8 mouse cellular contexts compared by ENCODE assay signal in genomic region chr9:20804266-20805158, GRCm38 (mm10). TPM values are rescaled to one million over a fixed set of nuclear protein-coding genes. Genes with fewer than 3 reads are reported as not detected.
A peak's percentile ranks its signal among the peaks of the same experiment; 100 is the strongest.
DNase-seq lines count a peak whose midpoint lies in the region; ATAC-seq and TF ChIP-seq lines count a peak whose summit lies in the region.

No protein-coding gene starts in this region.

- TF ChIP-seq EP300 in liver, postnatal 0 days (IDR thresholded peaks at IDR 0.05; ENCODE audit: low read depth) = no peak

- ATAC-seq in CD4-positive, CD25-positive, alpha-beta regulatory T cell, adult 4 months = no peak
- no peak for ATAC-seq in embryonic facial prominence, embryonic 11.5 days (replicated peaks; ENCODE audit: insufficient number of reproducible peaks, low FRiP score, low TSS enrichment, low read depth)
- ATAC-seq in kidney, embryonic 15.5 days (replicated peaks; ENCODE audit: low FRiP score) = 0 out of 2 replicates have a peak, but pooled peaks have one; percentile 25
- peak; percentile 97 for ATAC-seq in liver, postnatal 0 days

- 76% methylated on average over 13 of the region's 13 CpGs for WGBS in embryonic facial prominence, embryonic 11.5 days
- WGBS in kidney, embryonic 15.5 days = 75% methylated on average over 13 of the region's 13 CpGs
- 46% methylated on average over 13 of the region's 13 CpGs for WGBS in liver, postnatal 0 days (ENCODE audit: insufficient replicate concordance)

- H3K36me3 ChIP-seq in embryonic facial prominence, embryonic 11.5 days (replicated peaks; ENCODE audit: control insufficient read depth, insufficient read depth, low read depth, low read length) = no peaks in the 10 kb centered on the region
- no peaks in the 10 kb centered on the region for H3K36me3 ChIP-seq in kidney, embryonic 15.5 days
- H3K36me3 ChIP-seq in liver, postnatal 0 days (replicated peaks; ENCODE audit: insufficient read depth, low read length) = no peaks in the 10 kb centered on the region

- no peak overlapping the region for H3K9ac ChIP-seq in embryonic facial prominence, embryonic 11.5 days (replicated peaks; ENCODE audit: low read length)
- no peak overlapping the region for H3K9ac ChIP-seq in kidney, embryonic 15.5 days
- peak overlapping the region; percentile 18; the same call in 1 of the 2 replicates for H3K9ac ChIP-seq in liver, postnatal 0 days (replicated peaks)

- no peaks in the 10 kb centered on the region; the same call in 1 of the 2 replicates for H3K9me3 ChIP-seq in embryonic facial prominence, embryonic 11.5 days (replicated peaks; ENCODE audit: control insufficient read depth, low read length)
- 0 out of 2 replicates have a peak, but pooled peaks cover 4% of the 10 kb centered on the region for H3K9me3 ChIP-seq in kidney, embryonic 15.5 days (replicated peaks)
- no peaks in the 10 kb centered on the region for H3K9me3 ChIP-seq in liver, postnatal 0 days (ENCODE audit: low read length)

- no peak overlapping the region for H3K4me3 ChIP-seq in embryonic facial prominence, embryonic 11.5 days (ENCODE audit: low read depth, low read length)
- no peak overlapping the region for H3K4me3 ChIP-seq in kidney, embryonic 15.5 days (replicated peaks)
- no peak overlapping the region for H3K4me3 ChIP-seq in liver, postnatal 0 days (ENCODE audit: low read depth, low read length)

- DNase-seq in CD4-positive, CD25-positive, alpha-beta regulatory T cell, adult 2 months (ENCODE audit: low read depth, low spot score) = peak; percentile 82
- peak; percentile 68 for DNase-seq in urinary bladder, postnatal 25 days (ENCODE audit: low spot score)
- DNase-seq in urinary bladder, postnatal 10 days (ENCODE audit: low spot score) = no peak
- DNase-seq in embryonic facial prominence, embryonic 11.5 days (ENCODE audit: low spot score) = peak; percentile 48
- DNase-seq in liver, postnatal 0 days = peak; percentile 84
- DNase-seq in spleen, adult 12 weeks (ENCODE audit: low spot score) = peak; percentile 15

- no peaks in the 10 kb centered on the region for H3K27me3 ChIP-seq in embryonic facial prominence, embryonic 11.5 days (ENCODE audit: control insufficient read depth, insufficient read depth, low read length)
- H3K27me3 ChIP-seq in kidney, embryonic 15.5 days = no peaks in the 10 kb centered on the region
- no peaks in the 10 kb centered on the region for H3K27me3 ChIP-seq in liver, postnatal 0 days (ENCODE audit: insufficient read depth, low read length)

- H3K27ac ChIP-seq in embryonic facial prominence, embryonic 11.5 days (replicated peaks; ENCODE audit: low read depth, low read length) = no peak overlapping the region
- no peak overlapping the region for H3K27ac ChIP-seq in kidney, embryonic 15.5 days
- H3K27ac ChIP-seq in liver, postnatal 0 days (ENCODE audit: low read depth) = peak overlapping the region; percentile 84

- no peak overlapping the region for H3K4me2 ChIP-seq in embryonic facial prominence, embryonic 11.5 days (ENCODE audit: low read depth, low read length)
- H3K4me2 ChIP-seq in kidney, embryonic 15.5 days = no peak overlapping the region
- H3K4me2 ChIP-seq in liver, postnatal 0 days (ENCODE audit: low read depth, low read length) = peak overlapping the region; percentile 51

- no peaks in the 10 kb centered on the region for H3K4me1 ChIP-seq in embryonic facial prominence, embryonic 11.5 days (ENCODE audit: control insufficient read depth, insufficient read depth, low read length)
- H3K4me1 ChIP-seq in kidney, embryonic 15.5 days = no peaks in the 10 kb centered on the region
- H3K4me1 ChIP-seq in liver, postnatal 0 days (ENCODE audit: insufficient read depth) = peaks cover 8% of the 10 kb centered on the region

- peak; percentile 99 for TF ChIP-seq CTCF in liver, postnatal 0 days (IDR thresholded peaks at IDR 0.05; ENCODE audit: low read depth)

RNA-seq across cellular contexts. Expression of gene Col5a3, which starts 10.4 kb away (rescaled TPM):
- polyA plus RNA-seq in CD4-positive, CD25-positive, alpha-beta regulatory T cell, adult 4 months (2017; shearing (Covaris generic)) = not detected
- polyA plus RNA-seq in embryonic facial prominence, embryonic 11.5 days (2014; fragmentation: Nextera tagmentation; extraction: Ambion mirVana) = 0.14 and 0.21 TPM in 2 replicates
- polyA plus RNA-seq in kidney, embryonic 15.5 days (2015; fragmentation: Nextera tagmentation; extraction: Ambion mirVana) = 2.5 and 4.4 TPM in 2 replicates
- polyA plus RNA-seq in liver, postnatal 0 days (2015; fragmentation: Nextera tagmentation; extraction: Ambion mirVana) = 0.83 and 1.0 TPM in 2 replicates

RNA-seq across cellular contexts. Expression of gene Rdh8, which starts 13.8 kb away (rescaled TPM):
- polyA plus RNA-seq in CD4-positive, CD25-positive, alpha-beta regulatory T cell, adult 4 months (2017; shearing (Covaris generic)) = not detected
- polyA plus RNA-seq in embryonic facial prominence, embryonic 11.5 days (2014; fragmentation: Nextera tagmentation; extraction: Ambion mirVana) = not detected in 2 replicates
- polyA plus RNA-seq in kidney, embryonic 15.5 days (2015; fragmentation: Nextera tagmentation; extraction: Ambion mirVana) = not detected in 2 replicates
- not detected in 2 replicates for polyA plus RNA-seq in liver, postnatal 0 days (2015; fragmentation: Nextera tagmentation; extraction: Ambion mirVana)

RNA-seq across cellular contexts. Expression of gene Olfm2, which starts 58.4 kb away (rescaled TPM):
- under 1 TPM in 1 of 2 experiments, not detected in 1; 0.44 TPM for polyA plus RNA-seq in CD4-positive, CD25-positive, alpha-beta regulatory T cell, adult 4 months (2017; shearing (Covaris generic))
- polyA plus RNA-seq in embryonic facial prominence, embryonic 11.5 days (2014; fragmentation: Nextera tagmentation; extraction: Ambion mirVana) = 11.0 and 13.9 TPM in 2 replicates
- polyA plus RNA-seq in kidney, embryonic 15.5 days (2015; fragmentation: Nextera tagmentation; extraction: Ambion mirVana) = 4.7 and 7.1 TPM in 2 replicates
- polyA plus RNA-seq in liver, postnatal 0 days (2015; fragmentation: Nextera tagmentation; extraction: Ambion mirVana) = 0.20 and 0.34 TPM in 2 replicates

Comparison
In these comparisons a context has a peak if more than half of its experiments do, and no peak if none do; other contexts are left out.
1. ATAC-seq: peak in kidney, embryonic 15.5 days (single experiment) and liver, postnatal 0 days (single experiment); none in CD4-positive, CD25-positive, alpha-beta regulatory T cell, adult 4 months (single experiment) and embryonic facial prominence, embryonic 11.5 days (single experiment).